Mouse (Mus musculus): ENCODE measurements around the gene Elof1. TPM values are rescaled to one million over a fixed set of nuclear protein-coding genes. Genes with fewer than 3 reads are reported as not detected.

Elof1 gene
- total and polyA plus RNA-seq, 3 experiments: 34.6 to 67.0 (median 42.6) TPM

DNA sequence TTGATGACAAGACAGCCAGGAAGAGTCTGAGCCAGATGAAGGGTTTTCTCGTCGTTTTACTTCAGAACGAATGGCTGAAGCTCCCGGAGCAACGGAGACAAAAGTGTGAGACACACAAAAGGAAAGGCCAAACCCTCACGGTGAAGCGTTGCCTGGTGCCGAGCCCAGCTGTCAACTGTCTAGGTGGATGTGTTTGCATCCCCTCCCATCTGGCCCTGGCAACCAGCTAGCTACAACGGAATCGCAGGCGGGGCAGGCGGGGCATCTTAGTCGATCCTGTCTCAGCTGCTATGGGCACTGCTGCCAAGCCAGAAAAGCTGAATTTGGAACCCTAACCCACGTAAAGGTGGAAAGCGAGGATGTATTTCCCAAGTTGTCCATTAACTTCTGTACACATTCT is 886 bp downstream of the Elof1 start:
- intact Hi-C loops (cut with DNase I): loop anchor here (2.0 to 10.0 kb wide), 2 partner anchors 45 to 111 kb away; partner anchors contain the start of genes Ccdc151, Gm49318, Prkcsh and Zfp653
- no peaks in the 10 kb centered on the region for H3K79me2 ChIP-seq (replicated peaks; ENCODE audit: control insufficient read depth, insufficient read depth, low read length)
- H3K4me3 ChIP-seq: peak overlapping the region; percentile 73
- H3K27me3 ChIP-seq (ENCODE audit: control insufficient read depth, insufficient read depth, low read length): no peaks in the 10 kb centered on the region
- H3K36me3 ChIP-seq (ENCODE audit: control insufficient read depth, insufficient read depth, low read length): no peaks in the 10 kb centered on the region
- TF ChIP-seq POLR2A (IDR thresholded peaks at IDR 0.05; ENCODE audit: insufficient read depth, low read depth, low read length) (no peak), CTCF (IDR thresholded peaks at IDR 0.05) (no peak), EP300 (IDR thresholded peaks at IDR 0.05; ENCODE audit: insufficient read depth, low read depth, low read length) (no peak)
- no peak overlapping the region for H3K9ac ChIP-seq (ENCODE audit: low read depth, low read length)
- DNase-seq: no peak
- no peak overlapping the region for H3K27ac ChIP-seq
- peaks cover 3% of the 10 kb centered on the region for H3K4me1 ChIP-seq (ENCODE audit: control insufficient read depth, insufficient read depth, low read length)
- 20% methylated on average over 15 of the region's 15 CpGs for WGBS

DNA sequence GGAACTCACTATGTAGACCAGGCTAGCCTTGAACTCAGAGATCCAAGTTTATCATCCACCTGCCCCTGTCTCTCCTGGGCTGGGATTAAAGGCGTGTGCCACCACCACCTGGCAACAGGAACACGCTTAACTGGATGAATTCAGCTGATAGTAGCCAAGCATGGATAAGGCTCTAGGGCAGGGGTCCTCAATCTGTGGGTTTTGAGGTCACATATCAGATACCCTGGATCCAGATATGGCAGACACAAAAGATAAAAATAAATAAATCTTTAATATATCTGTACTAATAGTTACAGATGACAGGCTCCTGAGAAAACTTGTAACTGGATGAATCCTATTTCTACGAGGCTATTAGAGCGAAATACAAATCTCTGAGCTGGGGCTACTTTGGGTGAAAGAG is 1.3 kb downstream of the Elof1 start:
- no peak for DNase-seq
- TF ChIP-seq POLR2A (IDR thresholded peaks at IDR 0.05; ENCODE audit: insufficient read depth, low read depth, low read length) (no peak), EP300 (IDR thresholded peaks at IDR 0.05; ENCODE audit: insufficient read depth, low read depth, low read length) (no peak), CTCF (IDR thresholded peaks at IDR 0.05) (no peak)
- Histone ChIP-seq H3K9ac (ENCODE audit: low read depth, low read length) (no peak overlapping the region), H3K79me2 (replicated peaks; ENCODE audit: control insufficient read depth, insufficient read depth, low read length) (no peaks in the 10 kb centered on the region), H3K4me1 (ENCODE audit: control insufficient read depth, insufficient read depth, low read length) (peaks cover 3% of the 10 kb centered on the region), H3K27me3 (ENCODE audit: control insufficient read depth, insufficient read depth, low read length) (no peaks in the 10 kb centered on the region), H3K36me3 (ENCODE audit: control insufficient read depth, insufficient read depth, low read length) (no peaks in the 10 kb centered on the region), H3K27ac (no peak overlapping the region), H3K4me3 (no peak overlapping the region)
- intact Hi-C loops (cut with DNase I): loop anchor here (2.0 to 10.0 kb wide), 2 partner anchors 45 to 111 kb away; partner anchors contain the start of genes Ccdc151, Gm49318, Prkcsh and Zfp653
- 88% methylated on average over 4 of the region's 4 CpGs for WGBS

DNA sequence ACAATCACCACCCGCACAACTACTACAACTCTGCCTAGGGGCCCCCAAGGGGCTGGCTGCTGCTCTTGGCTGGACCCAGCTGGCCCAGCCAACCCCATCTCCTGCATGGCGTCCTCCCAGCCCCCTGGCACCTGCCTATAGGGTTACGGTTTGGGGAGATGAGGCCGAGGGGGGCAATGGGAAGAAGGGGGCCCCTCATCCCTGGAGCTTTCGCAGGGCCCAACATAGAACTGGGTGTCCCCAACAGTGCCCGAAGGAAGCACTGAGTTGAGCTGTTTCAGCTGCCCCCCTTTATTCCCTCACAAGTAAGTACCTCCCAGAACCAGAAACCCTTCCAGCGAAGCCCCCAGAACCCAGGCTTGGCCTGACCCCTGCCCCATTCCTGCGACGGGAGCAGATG is 8.8 kb downstream of the Elof1 start:
- DNase-seq: no peak
- no peak for TF ChIP-seq POLR2A (IDR thresholded peaks at IDR 0.05; ENCODE audit: insufficient read depth, low read depth, low read length)
- TF ChIP-seq EP300 (IDR thresholded peaks at IDR 0.05; ENCODE audit: insufficient read depth, low read depth, low read length): no peak
- no peak for TF ChIP-seq CTCF (IDR thresholded peaks at IDR 0.05)
- intact Hi-C loops (cut with DNase I): no loop called here
- Histone ChIP-seq H3K4me1 (ENCODE audit: control insufficient read depth, insufficient read depth, low read length) (no peaks in the 10 kb centered on the region), H3K27ac (no peak overlapping the region), H3K79me2 (replicated peaks; ENCODE audit: control insufficient read depth, insufficient read depth, low read length) (no peaks in the 10 kb centered on the region), H3K27me3 (ENCODE audit: control insufficient read depth, insufficient read depth, low read length) (no peaks in the 10 kb centered on the region), H3K4me3 (no peak overlapping the region), H3K9ac (ENCODE audit: low read depth, low read length) (no peak overlapping the region), H3K36me3 (ENCODE audit: control insufficient read depth, insufficient read depth, low read length) (no peaks in the 10 kb centered on the region)
- WGBS: 88% methylated on average over 9 of the region's 9 CpGs

DNA sequence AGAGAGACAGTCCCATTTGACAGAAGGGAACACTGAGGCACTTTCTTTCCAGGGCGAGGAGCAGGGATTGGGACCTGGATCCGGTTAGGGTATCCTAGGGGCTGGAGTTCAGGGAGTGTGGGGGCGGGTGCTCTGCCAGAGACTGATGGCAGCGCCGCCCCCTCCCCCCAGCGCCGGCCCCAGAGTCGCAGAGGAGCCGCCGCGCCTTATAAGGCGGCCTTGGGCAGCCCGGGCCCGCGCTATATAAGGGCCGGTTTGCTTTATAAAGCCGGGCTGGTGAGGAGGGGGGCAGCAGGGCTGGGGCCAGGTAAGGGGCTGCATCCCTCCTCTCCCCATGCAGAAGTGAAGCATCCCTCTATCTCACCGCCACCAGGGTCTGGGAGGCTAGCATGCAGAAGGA is 17.1 kb downstream of the Elof1 start:
- H3K27ac ChIP-seq: no peak overlapping the region

DNA sequence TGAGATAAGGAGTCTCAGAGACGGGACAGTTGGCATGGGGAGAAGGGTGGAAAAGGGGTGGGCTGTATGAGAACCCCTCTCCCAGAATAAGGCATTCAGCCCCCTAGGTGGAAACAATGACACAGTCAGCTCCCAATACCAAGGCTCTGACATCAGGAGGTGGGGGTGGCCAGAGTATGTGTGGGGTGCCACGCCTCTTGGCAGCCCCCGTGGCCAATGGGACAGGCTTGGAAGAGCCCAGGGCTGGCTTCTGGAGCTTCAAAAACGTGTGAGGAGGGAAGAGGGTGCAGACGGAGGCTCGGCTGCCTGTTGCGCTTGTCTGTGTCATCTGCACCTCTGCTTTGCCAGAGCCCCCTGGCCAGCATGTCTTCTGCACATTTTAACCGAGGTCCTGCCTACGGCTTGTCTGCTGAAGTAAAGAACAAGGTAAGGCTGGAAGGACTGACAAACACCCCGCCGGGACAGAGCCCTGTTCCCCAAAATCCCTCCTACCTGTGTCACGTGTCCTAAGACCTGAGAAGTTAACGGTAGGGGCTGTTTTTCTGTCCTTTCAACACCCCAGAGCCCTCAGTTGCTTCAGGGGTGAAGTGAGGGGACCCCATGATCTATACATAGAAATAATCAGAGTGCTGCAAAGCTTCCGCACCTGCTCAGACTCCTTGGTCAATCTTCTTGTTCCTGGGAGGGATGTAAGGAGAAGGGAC is 17.8 kb downstream of the Elof1 start, which contains the start of gene Cnn1:
Gene Cnn1 (plus strand): TSS at position 224 of the 704 bp plus-strand sequence.
- TF ChIP-seq POLR2A (IDR thresholded peaks at IDR 0.05; ENCODE audit: insufficient read depth, low read depth, low read length) (no peak), CTCF (IDR thresholded peaks at IDR 0.05) (no peak), EP300 (IDR thresholded peaks at IDR 0.05; ENCODE audit: insufficient read depth, low read depth, low read length) (no peak)
- WGBS: 7% methylated on average over 14 of the region's 14 CpGs

More for the DNA sequence above, 17.1 kb downstream of the Elof1 start:
- peaks cover 2% of the 10 kb centered on the region; the same call in 1 of the 2 replicates for H3K27me3 ChIP-seq (ENCODE audit: control insufficient read depth, insufficient read depth, low read length)
- H3K4me3 ChIP-seq: no peak overlapping the region
- no peaks in the 10 kb centered on the region for H3K36me3 ChIP-seq (ENCODE audit: control insufficient read depth, insufficient read depth, low read length)
- WGBS: 5% methylated on average over 18 of the region's 18 CpGs
- peaks cover 3% of the 10 kb centered on the region for H3K4me1 ChIP-seq (ENCODE audit: control insufficient read depth, insufficient read depth, low read length)
- no peak overlapping the region for H3K9ac ChIP-seq (ENCODE audit: low read depth, low read length)
- DNase-seq: no peak
- no peak for TF ChIP-seq POLR2A (IDR thresholded peaks at IDR 0.05; ENCODE audit: insufficient read depth, low read depth, low read length)
- no peak for TF ChIP-seq CTCF (IDR thresholded peaks at IDR 0.05)
- TF ChIP-seq EP300 (IDR thresholded peaks at IDR 0.05; ENCODE audit: insufficient read depth, low read depth, low read length): no peak
- no peaks in the 10 kb centered on the region for H3K79me2 ChIP-seq (replicated peaks; ENCODE audit: control insufficient read depth, insufficient read depth, low read length)
- intact Hi-C loops (cut with DNase I): loop anchor here (5.0 kb wide), 1 partner anchor 42 kb away; no protein-coding TSS in a partner anchor

DNA sequence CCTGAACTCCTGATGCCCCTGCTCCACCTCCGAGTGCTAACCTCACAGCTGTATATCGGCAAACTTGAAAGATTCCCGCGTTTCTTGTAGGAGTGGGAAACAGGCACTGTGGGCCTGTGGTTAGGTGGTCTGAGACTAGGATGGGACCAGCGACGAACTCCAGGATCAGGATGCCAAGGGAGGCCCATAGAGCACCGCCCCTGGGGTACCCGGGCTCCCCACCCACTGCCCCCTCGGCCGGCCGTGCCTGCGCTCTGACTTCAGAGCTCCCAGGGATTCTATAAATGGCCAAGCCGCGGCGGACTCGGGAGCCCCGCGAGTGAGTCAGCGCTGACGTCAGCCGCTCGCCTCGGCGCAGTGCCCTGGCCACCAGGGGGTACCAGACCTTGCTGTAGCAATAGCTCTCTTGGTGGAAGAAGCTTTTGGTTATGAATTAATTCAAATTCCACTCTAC is 21.1 kb downstream of the Elof1 start:
- Histone ChIP-seq H3K36me3 (ENCODE audit: control insufficient read depth, insufficient read depth, low read length) (no peaks in the 10 kb centered on the region), H3K4me1 (ENCODE audit: control insufficient read depth, insufficient read depth, low read length) (peaks cover 3% of the 10 kb centered on the region), H3K27me3 (ENCODE audit: control insufficient read depth, insufficient read depth, low read length) (peaks cover 2% of the 10 kb centered on the region; the same call in 1 of the 2 replicates), H3K4me3 (peak overlapping the region; percentile 48), H3K27ac (peak overlapping the region; percentile 26; the same call in 1 of the 2 replicates), H3K79me2 (replicated peaks; ENCODE audit: control insufficient read depth, insufficient read depth, low read length) (no peaks in the 10 kb centered on the region), H3K9ac (ENCODE audit: low read depth, low read length) (peak overlapping the region; percentile 45)
- intact Hi-C loops (cut with DNase I): loop anchor here (5.0 kb wide), 1 partner anchor 46 kb away; no protein-coding TSS in a partner anchor
- DNase-seq: peak; percentile 88 to 90
- TF ChIP-seq CTCF (IDR thresholded peaks at IDR 0.05) (peak; percentile 92), EP300 (IDR thresholded peaks at IDR 0.05; ENCODE audit: insufficient read depth, low read depth, low read length) (no peak)
- 1% methylated on average over 24 of the region's 24 CpGs for WGBS

More for the DNA sequence above, 17.8 kb downstream of the Elof1 start, which contains the start of gene Cnn1:
- intact Hi-C loops (cut with DNase I): loop anchor here (5.0 kb wide), 1 partner anchor 43 kb away; no protein-coding TSS in a partner anchor
- DNase-seq: peak in 1 of 2 experiments; percentile 36
- Histone ChIP-seq H3K4me3 (no peak within 1 kb of the TSS), H3K27me3 (ENCODE audit: control insufficient read depth, insufficient read depth, low read length) (peaks cover 2% of the 10 kb centered on the region; the same call in 1 of the 2 replicates), H3K36me3 (ENCODE audit: control insufficient read depth, insufficient read depth, low read length) (no peaks in the 10 kb centered on the region), H3K27ac (no peak within 1 kb of the TSS), H3K79me2 (replicated peaks; ENCODE audit: control insufficient read depth, insufficient read depth, low read length) (no peaks in the 10 kb centered on the region), H3K9ac (ENCODE audit: low read depth, low read length) (no peak within 1 kb of the TSS), H3K4me1 (ENCODE audit: control insufficient read depth, insufficient read depth, low read length) (peaks cover 3% of the 10 kb centered on the region)
